ENCODE assay signal across 35 mouse cellular contexts in genomic region chr7:140997817-140998216, GRCm38 (mm10). TPM values are rescaled to one million over a fixed set of nuclear protein-coding genes. Genes with fewer than 3 reads are reported as not detected.
DNase-seq lines count a peak whose midpoint lies in the region; ATAC-seq lines count a peak whose summit lies in the region.
"Had no signal": no experiment of that assay in that cellular context is flagged by ENCODE, and none has a peak within 500 bp of the region (broad histone marks: within the 10 kb centered on the region; RNA-seq: fewer than 3 reads in every experiment).

No protein-coding gene starts in this region.

- no peaks in the 10 kb centered on the region for H3K27me3 ChIP-seq in embryonic facial prominence, embryonic 10.5 days (replicated peaks; ENCODE audit: low read depth, poor library complexity, severe bottlenecking)
- no peaks in the 10 kb centered on the region for H3K27me3 ChIP-seq in midbrain, embryonic 14.5 days (ENCODE audit: control insufficient read depth, insufficient read depth, low read length)
- H3K27me3 ChIP-seq: forebrain, embryonic 13.5 days; intestine, embryonic 15.5 days; limb, embryonic 15.5 days; midbrain, embryonic 13.5 days had no signal

- no peaks in the 10 kb centered on the region for H3K36me3 ChIP-seq in embryonic facial prominence, embryonic 10.5 days (replicated peaks)
- no peaks in the 10 kb centered on the region for H3K36me3 ChIP-seq in midbrain, embryonic 14.5 days (ENCODE audit: control insufficient read depth, insufficient read depth, low read length)
- H3K36me3 ChIP-seq: intestine, embryonic 15.5 days; limb, embryonic 10.5 days; limb, embryonic 15.5 days; midbrain, embryonic 13.5 days had no signal

- H3K4me3 ChIP-seq in embryonic facial prominence, embryonic 10.5 days: no peak overlapping the region
- H3K4me3 ChIP-seq in midbrain, embryonic 14.5 days (replicated peaks; ENCODE audit: low read depth, low read length): no peak overlapping the region
- H3K4me3 ChIP-seq: forebrain, embryonic 13.5 days; intestine, embryonic 15.5 days; layer of hippocampus, adult 2 months; limb, embryonic 10.5 days; limb, embryonic 15.5 days; midbrain, embryonic 13.5 days had no signal

- H3K9me3 ChIP-seq in embryonic facial prominence, embryonic 10.5 days: no peaks in the 10 kb centered on the region
- no peaks in the 10 kb centered on the region for H3K9me3 ChIP-seq in midbrain, embryonic 14.5 days (ENCODE audit: control insufficient read depth, low read length)
- H3K9me3 ChIP-seq: forebrain, embryonic 13.5 days; intestine, embryonic 15.5 days; limb, embryonic 10.5 days; limb, embryonic 15.5 days; midbrain, embryonic 13.5 days had no signal

- H3K9ac ChIP-seq in midbrain, embryonic 14.5 days (replicated peaks; ENCODE audit: low read length): no peak overlapping the region
- H3K9ac ChIP-seq: forebrain, embryonic 13.5 days; intestine, embryonic 15.5 days; limb, embryonic 15.5 days; midbrain, embryonic 13.5 days had no signal

- no peak overlapping the region for H3K27ac ChIP-seq in embryonic facial prominence, embryonic 10.5 days (replicated peaks)
- no peak overlapping the region for H3K27ac ChIP-seq in midbrain, embryonic 14.5 days (replicated peaks; ENCODE audit: low read depth, low read length)
- H3K27ac ChIP-seq: forebrain, embryonic 13.5 days; intestine, embryonic 15.5 days; layer of hippocampus, adult 2 months; limb, embryonic 10.5 days; limb, embryonic 15.5 days; midbrain, embryonic 13.5 days had no signal

- peak; percentile 84 for ATAC-seq in granulocyte monocyte progenitor cell, adult 5-6 weeks (replicated peaks; ENCODE audit: poor library complexity, severe bottlenecking)
- ATAC-seq in megakaryocyte progenitor cell, adult 5-6 weeks (replicated peaks; ENCODE audit: poor library complexity): peak; percentile 82
- no peak for ATAC-seq in midbrain, embryonic 14.5 days (ENCODE audit: low FRiP score, low TSS enrichment)
- ATAC-seq: forebrain, embryonic 13.5 days; hindbrain, embryonic 16.5 days; intestine, embryonic 15.5 days; midbrain, embryonic 13.5 days had no signal

- DNase-seq in 416B (ENCODE audit: low read depth) (peak; percentile 87), A20 (ENCODE audit: low read depth, low spot score) (peak; percentile 80)
- no peak for DNase-seq in urinary bladder, postnatal 36 days (ENCODE audit: low spot score in 2 of 2)
- no peak for DNase-seq in embryonic facial prominence, embryonic 10.5 days (ENCODE audit: low spot score)
- DNase-seq in midbrain, embryonic 14.5 days: no peak
- DNase-seq: adrenal gland, postnatal 14 days; cerebellum, adult 18-20 months; cerebellum, postnatal 10 days; gastrocnemius, postnatal 10 days; heart, postnatal 14 days; kidney, adult 2 months; kidney, postnatal 36 days; lung, postnatal 10 days; right cerebral cortex, adult 18-20 months had no signal

- no peak overlapping the region for H3K4me2 ChIP-seq in midbrain, embryonic 14.5 days (ENCODE audit: low read length)
- H3K4me2 ChIP-seq: forebrain, embryonic 13.5 days; intestine, embryonic 15.5 days; limb, embryonic 15.5 days; midbrain, embryonic 13.5 days had no signal

- no peaks in the 10 kb centered on the region for H3K4me1 ChIP-seq in embryonic facial prominence, embryonic 10.5 days
- no peaks in the 10 kb centered on the region for H3K4me1 ChIP-seq in midbrain, embryonic 14.5 days (ENCODE audit: control insufficient read depth, insufficient read depth, low read length)
- H3K4me1 ChIP-seq: forebrain, embryonic 13.5 days; intestine, embryonic 15.5 days; limb, embryonic 10.5 days; limb, embryonic 15.5 days; midbrain, embryonic 13.5 days had no signal

- WGBS in embryonic facial prominence, embryonic 10.5 days: 70% methylated on average over 1 of the region's 1 CpGs
- 61% methylated on average over 1 of the region's 1 CpGs for WGBS in midbrain, embryonic 14.5 days

RNA-seq across cellular contexts. Expression of gene Ifitm3, which starts 12.8 kb away (rescaled TPM):
- 146 and 224 TPM in 2 replicates for total RNA-seq in granulocyte monocyte progenitor cell, adult 5-6 weeks (2014; fragmentation: Nextera tagmentation)
- 55.6 and 69.2 TPM in 2 replicates for total RNA-seq in granulocyte monocyte progenitor cell, adult 5-6 weeks (2017)
- total RNA-seq in megakaryocyte progenitor cell, adult 5-6 weeks (2015): 147 and 203 TPM in 2 replicates
- 49.4 and 56.2 TPM in 2 replicates for total RNA-seq in megakaryocyte progenitor cell, adult 5-6 weeks (2017)
- polyA plus RNA-seq in embryonic facial prominence, embryonic 10.5 days (2016; fragmentation: Nextera tagmentation; extraction: Ambion mirVana): 42.6 and 44.7 TPM in 2 replicates
- polyA plus RNA-seq in midbrain, embryonic 14.5 days (2014; fragmentation: Nextera tagmentation; extraction: Ambion mirVana): 18.8 and 66.5 TPM in 2 replicates

RNA-seq across cellular contexts. Expression of gene Ifitm6, which starts 19.9 kb away (rescaled TPM):
- total RNA-seq in granulocyte monocyte progenitor cell, adult 5-6 weeks (2014; fragmentation: Nextera tagmentation): 17.9 and 48.1 TPM in 2 replicates
- total RNA-seq in granulocyte monocyte progenitor cell, adult 5-6 weeks (2017): 22.5 and 42.5 TPM in 2 replicates
- total RNA-seq in megakaryocyte progenitor cell, adult 5-6 weeks (2015): 81.7 and 90.1 TPM in 2 replicates
- total RNA-seq in megakaryocyte progenitor cell, adult 5-6 weeks (2017): 37.7 and 55.9 TPM in 2 replicates
- not detected in 2 replicates for polyA plus RNA-seq in embryonic facial prominence, embryonic 10.5 days (2016; fragmentation: Nextera tagmentation; extraction: Ambion mirVana)
- 0.34 and 0.35 TPM in 2 replicates for polyA plus RNA-seq in midbrain, embryonic 14.5 days (2014; fragmentation: Nextera tagmentation; extraction: Ambion mirVana)
- total RNA-seq: layer of hippocampus, adult 2 months; left cerebral cortex, postnatal 10 days had no signal
- polyA plus RNA-seq: embryonic facial prominence, embryonic 11.5 days; forebrain, embryonic 13.5 days; hindbrain, embryonic 11.5 days; limb, embryonic 10.5 days; neural tube, embryonic 11.5 days; stomach, embryonic 14.5 days had no signal

RNA-seq across cellular contexts. Expression of gene Ifitm1, which starts 30.8 kb away (rescaled TPM):
- total RNA-seq in granulocyte monocyte progenitor cell, adult 5-6 weeks (2014; fragmentation: Nextera tagmentation): 79.9 and 149 TPM in 2 replicates
- 18.5 and 25.3 TPM in 2 replicates for total RNA-seq in granulocyte monocyte progenitor cell, adult 5-6 weeks (2017)
- total RNA-seq in megakaryocyte progenitor cell, adult 5-6 weeks (2015): 57.8 and 89.8 TPM in 2 replicates
- total RNA-seq in megakaryocyte progenitor cell, adult 5-6 weeks (2017): 33.7 and 37.5 TPM in 2 replicates
- 8.7 and 13.4 TPM in 2 replicates for polyA plus RNA-seq in embryonic facial prominence, embryonic 10.5 days (2016; fragmentation: Nextera tagmentation; extraction: Ambion mirVana)
- polyA plus RNA-seq in midbrain, embryonic 14.5 days (2014; fragmentation: Nextera tagmentation; extraction: Ambion mirVana): 3.0 and 11.5 TPM in 2 replicates

RNA-seq across cellular contexts. Expression of gene Gm17387, which starts 31.1 kb away (rescaled TPM):
- not detected in 2 replicates for total RNA-seq in granulocyte monocyte progenitor cell, adult 5-6 weeks (2014; fragmentation: Nextera tagmentation)
- not detected in 2 replicates for total RNA-seq in granulocyte monocyte progenitor cell, adult 5-6 weeks (2017)
- not detected in 2 replicates for total RNA-seq in megakaryocyte progenitor cell, adult 5-6 weeks (2015)
- total RNA-seq in megakaryocyte progenitor cell, adult 5-6 weeks (2017): not detected in 2 replicates
- not detected in 2 replicates for polyA plus RNA-seq in embryonic facial prominence, embryonic 10.5 days (2016; fragmentation: Nextera tagmentation; extraction: Ambion mirVana)
- polyA plus RNA-seq in midbrain, embryonic 14.5 days (2014; fragmentation: Nextera tagmentation; extraction: Ambion mirVana): not detected in 2 replicates
- total RNA-seq: adrenal gland, postnatal 14 days; gastrocnemius, postnatal 10 days; heart, postnatal 14 days; layer of hippocampus, adult 2 months; left cerebral cortex, postnatal 10 days; megakaryocyte-erythroid progenitor cell, adult 5-6 weeks had no signal
- polyA plus RNA-seq: brain, embryonic 14.5 days; embryonic facial prominence, embryonic 11.5 days; forebrain, embryonic 13.5 days; gonadal fat pad, adult 2 months; heart, embryonic 14.5 days; hindbrain, embryonic 11.5 days; hindbrain, embryonic 16.5 days; intestine, embryonic 15.5 days; kidney, adult 2 months; kidney, embryonic 16.5 days; limb, embryonic 10.5 days; limb, embryonic 15.5 days; liver, embryonic 16.5 days; midbrain, embryonic 13.5 days; neural tube, embryonic 11.5 days; stomach, embryonic 14.5 days; testis, adult 2 months had no signal

RNA-seq across cellular contexts. Expression of gene Ifitm2, which starts 42.0 kb away (rescaled TPM):
- 555 and 581 TPM in 2 replicates for total RNA-seq in granulocyte monocyte progenitor cell, adult 5-6 weeks (2014; fragmentation: Nextera tagmentation)
- 354 and 388 TPM in 2 replicates for total RNA-seq in granulocyte monocyte progenitor cell, adult 5-6 weeks (2017)
- 577 and 637 TPM in 2 replicates for total RNA-seq in megakaryocyte progenitor cell, adult 5-6 weeks (2015)
- total RNA-seq in megakaryocyte progenitor cell, adult 5-6 weeks (2017): 287 and 322 TPM in 2 replicates
- polyA plus RNA-seq in embryonic facial prominence, embryonic 10.5 days (2016; fragmentation: Nextera tagmentation; extraction: Ambion mirVana): 602 and 668 TPM in 2 replicates
- polyA plus RNA-seq in midbrain, embryonic 14.5 days (2014; fragmentation: Nextera tagmentation; extraction: Ambion mirVana): 131 and 176 TPM in 2 replicates

Comparison
In these comparisons a context has a peak if more than half of its experiments do, and no peak if none do; other contexts are left out.
1. DNase-seq: peak in 416B (single experiment) and A20 (single experiment); none in urinary bladder, postnatal 36 days (0 of 2), embryonic facial prominence, embryonic 10.5 days (single experiment) and midbrain, embryonic 14.5 days (single experiment).